Mouse (Mus musculus): ENCODE measurements around the gene Esyt3. TPM values are rescaled to one million over a fixed set of nuclear protein-coding genes. Genes with fewer than 3 reads are reported as not detected.

Esyt3 gene
- polyA plus RNA-seq, 1 experiment from 2014 or later: 0.43 TPM

- no peak overlapping the region for H3K27ac ChIP-seq (replicated peaks)
- H3K4me3 ChIP-seq: no peak overlapping the region
- WGBS: 84% methylated on average over 9 of the region's 9 CpGs
- no peak overlapping the region for H3K9ac ChIP-seq
- H3K9me3 ChIP-seq: no peaks in the 10 kb centered on the region
- peaks cover 17% of the 10 kb centered on the region for H3K36me3 ChIP-seq
- no peaks in the 10 kb centered on the region for H3K27me3 ChIP-seq
- H3K4me1 ChIP-seq (replicated peaks): no peaks in the 10 kb centered on the region
- H3K4me2 ChIP-seq: no peak overlapping the region
- no peak for ATAC-seq (ENCODE audit: low read depth)
These were observed 24.2 kb upstream of the Esyt3 start for GRCm38 (mm10) chr9:99382556-99382955.

- Histone ChIP-seq H3K9me3 (no peaks in the 10 kb centered on the region), H3K36me3 (no peaks in the 10 kb centered on the region), H3K4me1 (replicated peaks) (no peaks in the 10 kb centered on the region), H3K4me3 (no peak overlapping the region), H3K4me2 (no peak overlapping the region), H3K27me3 (no peaks in the 10 kb centered on the region), H3K27ac (replicated peaks) (no peak overlapping the region), H3K9ac (no peak overlapping the region)
- WGBS: 81% methylated on average over 5 of the region's 5 CpGs
- no peak for ATAC-seq (ENCODE audit: low read depth)
These were observed 20.8 kb upstream of the Esyt3 start for GRCm38 (mm10) chr9:99379194-99379593.

DNA sequence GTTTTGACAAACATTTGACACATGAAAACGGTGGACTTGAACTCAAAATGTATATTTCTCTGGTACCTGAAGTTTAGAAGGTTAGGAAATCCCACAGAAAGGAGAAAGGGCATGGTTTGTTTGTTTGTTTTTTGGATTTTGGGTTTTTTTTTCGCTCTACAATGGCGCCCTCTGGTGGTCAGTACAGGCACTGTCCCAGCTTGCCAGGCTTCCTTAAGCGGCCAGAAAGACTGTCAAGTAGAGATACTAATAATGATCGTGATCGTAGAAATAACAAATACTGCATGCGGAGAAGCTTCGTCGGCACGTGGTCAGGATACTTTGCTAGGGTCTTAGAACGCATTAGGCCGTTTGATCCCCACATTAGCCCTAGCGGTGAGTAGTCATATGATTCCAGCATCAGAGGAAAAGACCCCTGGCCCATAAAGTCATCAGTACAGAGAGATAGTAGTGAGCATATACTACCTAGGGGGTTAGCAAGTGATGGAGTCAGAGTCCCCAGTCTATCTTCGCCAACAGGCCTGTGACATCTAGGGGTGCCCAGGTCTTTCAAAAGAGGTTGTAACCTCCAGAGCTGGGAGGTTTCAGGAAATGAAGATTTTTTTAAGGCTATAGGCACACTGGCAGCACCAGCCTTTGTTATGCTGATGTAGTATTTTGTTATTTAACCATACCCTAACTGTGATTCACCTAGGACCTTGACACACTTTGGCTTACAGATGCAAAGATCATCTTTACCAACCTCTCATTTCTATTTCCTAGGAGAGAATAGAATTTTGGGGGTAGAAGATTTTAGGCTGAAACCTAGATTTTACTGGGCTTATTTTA, 18.4 kb upstream of the Esyt3 start:
- 8% methylated on average over 14 of the region's 14 CpGs for WGBS
- Histone ChIP-seq H3K36me3 (no peaks in the 10 kb centered on the region), H3K27me3 (no peaks in the 10 kb centered on the region), H3K9me3 (no peaks in the 10 kb centered on the region), H3K4me2 (peak overlapping the region; percentile 41), H3K9ac (no peak overlapping the region; the same call in 1 of the 2 replicates), H3K4me1 (replicated peaks) (no peaks in the 10 kb centered on the region), H3K4me3 (no peak overlapping the region), H3K27ac (replicated peaks) (no peak overlapping the region)
- no peak for ATAC-seq (ENCODE audit: low read depth)

DNA sequence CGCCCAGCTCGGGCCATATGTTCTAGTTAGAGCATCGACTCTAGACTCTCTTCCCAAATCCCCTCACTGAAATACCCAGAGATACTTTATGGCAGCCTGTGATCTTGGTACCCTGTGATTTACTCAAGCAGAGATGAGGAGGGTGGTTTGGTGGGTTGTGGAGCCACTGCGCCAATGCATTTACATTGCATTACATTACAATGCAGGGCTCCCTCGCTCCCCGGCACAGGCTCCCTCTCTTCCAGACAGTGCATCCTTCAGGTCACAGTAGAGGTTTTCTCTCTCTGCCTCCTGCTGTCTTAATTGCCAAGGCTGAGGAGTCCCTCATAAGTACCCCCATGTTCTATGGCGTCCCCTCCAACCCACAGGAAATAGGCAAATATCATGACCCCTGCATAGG, 10.1 kb upstream of the Esyt3 start:
- no peak for ATAC-seq (ENCODE audit: low read depth)
- no peaks in the 10 kb centered on the region for H3K9me3 ChIP-seq
- WGBS: 60% methylated on average over 7 of the region's 7 CpGs

DNA sequence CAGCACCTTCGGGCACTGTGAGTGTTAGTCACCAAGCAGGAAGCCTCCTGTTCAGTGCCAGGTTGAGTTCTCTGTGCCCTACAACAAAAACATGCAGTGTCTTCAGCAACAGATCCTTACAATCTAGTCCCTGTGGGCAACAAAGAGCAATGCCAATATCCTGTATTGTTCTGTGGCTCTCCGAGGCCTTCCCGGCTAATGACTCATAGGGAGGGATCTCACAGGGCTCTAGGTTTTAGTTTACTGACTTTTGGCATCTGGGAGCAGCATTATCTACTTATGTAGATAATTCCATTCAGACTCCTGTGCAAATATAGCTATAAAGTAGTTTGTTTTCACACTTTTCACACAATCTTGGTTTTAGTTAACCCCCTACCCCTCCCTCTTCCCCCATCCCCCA, 7.5 kb upstream of the Esyt3 start:
- Histone ChIP-seq H3K36me3 (no peaks in the 10 kb centered on the region), H3K27me3 (peaks cover under 1% of the 10 kb centered on the region; the same call in 1 of the 2 replicates), H3K4me3 (no peak overlapping the region), H3K4me1 (replicated peaks) (no peaks in the 10 kb centered on the region), H3K9me3 (no peaks in the 10 kb centered on the region), H3K9ac (no peak overlapping the region), H3K27ac (replicated peaks) (no peak overlapping the region), H3K4me2 (no peak overlapping the region)
- ATAC-seq (ENCODE audit: low read depth): no peak
- 65% methylated on average over 3 of the region's 3 CpGs for WGBS

More for the DNA sequence above, 10.1 kb upstream of the Esyt3 start:
- H3K27me3 ChIP-seq: no peaks in the 10 kb centered on the region
- no peak overlapping the region for H3K27ac ChIP-seq (replicated peaks)
- no peaks in the 10 kb centered on the region for H3K36me3 ChIP-seq
- no peak overlapping the region for H3K4me3 ChIP-seq
- no peak overlapping the region for H3K9ac ChIP-seq
- H3K4me1 ChIP-seq (replicated peaks): no peaks in the 10 kb centered on the region
- no peak overlapping the region for H3K4me2 ChIP-seq

- no peak overlapping the region for H3K9ac ChIP-seq
- H3K4me3 ChIP-seq: no peak overlapping the region
- peaks cover 7% of the 10 kb centered on the region for H3K4me1 ChIP-seq (replicated peaks)
- no peak for ATAC-seq (ENCODE audit: low read depth)
- H3K9me3 ChIP-seq: no peaks in the 10 kb centered on the region
- peaks cover 29% of the 10 kb centered on the region for H3K27me3 ChIP-seq
- WGBS: 72% methylated on average over 8 of the region's 8 CpGs
- H3K4me2 ChIP-seq: no peak overlapping the region
- H3K27ac ChIP-seq (replicated peaks): no peak overlapping the region
- H3K36me3 ChIP-seq: no peaks in the 10 kb centered on the region
These were observed 4.7 kb upstream of the Esyt3 start for GRCm38 (mm10) chr9:99363076-99363475.

GRCm38 (mm10) chr9:99361946-99362345, 3.6 kb upstream of the Esyt3 start:
- Histone ChIP-seq H3K4me2 (no peak overlapping the region), H3K9me3 (no peaks in the 10 kb centered on the region), H3K9ac (no peak overlapping the region), H3K4me3 (no peak overlapping the region), H3K36me3 (no peaks in the 10 kb centered on the region), H3K4me1 (replicated peaks) (peaks cover 17% of the 10 kb centered on the region), H3K27ac (replicated peaks) (no peak overlapping the region), H3K27me3 (peaks cover 40% of the 10 kb centered on the region)
- WGBS: 90% methylated on average over 9 of the region's 9 CpGs
- ATAC-seq (ENCODE audit: low read depth): no peak

DNA sequence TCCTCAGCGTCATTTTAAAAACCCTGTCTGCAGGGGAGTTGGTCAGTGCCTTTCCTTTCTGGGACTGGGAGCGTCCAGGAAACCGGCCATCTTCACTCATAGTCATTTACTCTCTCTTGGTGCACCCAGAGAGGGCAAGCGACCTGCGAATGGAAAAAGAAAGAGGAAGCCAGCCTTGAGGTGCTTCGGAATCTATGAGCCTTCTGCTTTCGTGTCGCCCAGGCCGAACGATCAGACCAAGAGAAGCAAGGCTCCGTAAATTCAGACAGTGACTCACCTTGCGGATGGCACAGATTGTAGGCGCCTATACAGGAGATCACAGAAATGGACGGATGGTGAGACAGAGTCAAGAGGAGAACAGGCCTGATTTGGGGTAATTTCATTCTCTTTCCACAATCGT, 655 bp upstream of the Esyt3 start:
- Histone ChIP-seq H3K9ac (no peak overlapping the region), H3K36me3 (no peaks in the 10 kb centered on the region), H3K27ac (replicated peaks) (no peak overlapping the region), H3K27me3 (peaks cover 69% of the 10 kb centered on the region), H3K4me2 (no peak overlapping the region), H3K9me3 (no peaks in the 10 kb centered on the region), H3K4me3 (no peak overlapping the region), H3K4me1 (replicated peaks) (peaks cover 17% of the 10 kb centered on the region)
- 90% methylated on average over 15 of the region's 15 CpGs for WGBS
- no peak for ATAC-seq (ENCODE audit: low read depth)

- Histone ChIP-seq H3K4me3 (peak overlapping the region; percentile 45), H3K27ac (replicated peaks) (no peak overlapping the region), H3K9me3 (no peaks in the 10 kb centered on the region), H3K4me2 (peak overlapping the region; percentile 93), H3K4me1 (replicated peaks) (peaks cover 17% of the 10 kb centered on the region), H3K9ac (peak overlapping the region; percentile 61; the same call in 1 of the 2 replicates), H3K27me3 (peaks cover 69% of the 10 kb centered on the region), H3K36me3 (no peaks in the 10 kb centered on the region)
- 5% methylated on average over 19 of the region's 19 CpGs for WGBS
- ATAC-seq (ENCODE audit: low read depth): peak; percentile 46
These were observed 816 bp downstream of the Esyt3 start for GRCm38 (mm10) chr9:99357561-99357920.

- WGBS: 22% methylated on average over 5 of the region's 5 CpGs
- Histone ChIP-seq H3K4me2 (no peak overlapping the region), H3K4me1 (replicated peaks) (peaks cover 17% of the 10 kb centered on the region), H3K4me3 (no peak overlapping the region), H3K36me3 (no peaks in the 10 kb centered on the region), H3K27me3 (peaks cover 69% of the 10 kb centered on the region), H3K9me3 (no peaks in the 10 kb centered on the region), H3K27ac (replicated peaks) (no peak overlapping the region), H3K9ac (no peak overlapping the region)
- no peak for ATAC-seq (ENCODE audit: low read depth)
These were observed 2.4 kb downstream of the Esyt3 start for GRCm38 (mm10) chr9:99355971-99356370.

GRCm38 (mm10) chr9:99354796-99355195, 3.6 kb downstream of the Esyt3 start:
- H3K27ac ChIP-seq (replicated peaks): no peak overlapping the region
- peaks cover 17% of the 10 kb centered on the region for H3K4me1 ChIP-seq (replicated peaks)
- no peaks in the 10 kb centered on the region for H3K36me3 ChIP-seq
- H3K9ac ChIP-seq: no peak overlapping the region
- H3K4me2 ChIP-seq: no peak overlapping the region
- peaks cover 58% of the 10 kb centered on the region for H3K27me3 ChIP-seq
- WGBS: 62% methylated on average over 5 of the region's 5 CpGs
- H3K9me3 ChIP-seq: no peaks in the 10 kb centered on the region
- H3K4me3 ChIP-seq: no peak overlapping the region
- no peak for ATAC-seq (ENCODE audit: low read depth)

DNA sequence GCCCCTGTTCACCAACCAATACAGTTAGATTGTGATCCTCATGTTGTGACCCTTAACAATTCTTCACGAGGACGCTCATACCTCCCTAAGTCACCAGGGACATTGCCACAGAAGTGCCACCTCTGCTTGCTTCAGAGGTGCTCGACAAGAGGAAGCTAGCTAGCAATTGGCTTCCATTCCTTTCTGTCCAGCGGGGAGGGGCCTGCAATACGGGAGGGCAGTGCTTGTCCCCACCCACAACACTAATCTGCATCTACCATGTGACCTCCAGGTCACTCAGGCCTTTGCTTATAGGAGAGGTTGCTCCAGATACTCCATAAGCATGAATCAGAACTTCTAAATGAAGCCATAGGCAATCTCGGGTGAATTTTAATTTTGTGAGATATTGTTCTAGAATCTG, 5.0 kb downstream of the Esyt3 start:
- no peak for ATAC-seq (ENCODE audit: low read depth)
- no peaks in the 10 kb centered on the region for H3K36me3 ChIP-seq
- no peak overlapping the region for H3K27ac ChIP-seq (replicated peaks)
- no peak overlapping the region for H3K4me2 ChIP-seq
- H3K27me3 ChIP-seq: peaks cover 44% of the 10 kb centered on the region
- WGBS: 63% methylated on average over 6 of the region's 6 CpGs
- H3K9me3 ChIP-seq: peaks cover 3% of the 10 kb centered on the region; the same call in 1 of the 2 replicates
- H3K4me1 ChIP-seq (replicated peaks): peaks cover 13% of the 10 kb centered on the region
- no peak overlapping the region for H3K4me3 ChIP-seq
- H3K9ac ChIP-seq: no peak overlapping the region

DNA sequence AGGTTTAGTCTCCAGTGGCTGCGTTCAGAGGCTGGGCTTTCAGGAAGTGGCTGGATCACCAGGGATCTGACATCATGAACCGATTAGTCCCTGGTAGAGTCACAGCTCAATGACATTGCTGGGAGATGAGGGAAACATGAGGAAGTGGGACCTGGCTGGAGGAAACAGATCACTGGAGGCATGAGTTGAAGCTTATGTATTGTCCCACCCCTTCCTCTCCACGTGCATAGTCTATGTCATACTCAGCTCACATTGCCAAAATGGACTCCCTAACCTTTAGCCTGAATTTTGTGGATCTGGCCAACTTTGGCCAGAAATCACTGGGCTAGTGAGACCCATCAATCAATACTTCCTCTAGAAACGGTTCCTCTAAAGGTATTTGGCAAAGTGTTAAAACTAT, 5.4 kb downstream of the Esyt3 start:
- WGBS: 80% methylated on average over 4 of the region's 4 CpGs
- ATAC-seq (ENCODE audit: low read depth): no peak
- no peak overlapping the region for H3K9ac ChIP-seq

More for the DNA sequence above, 5.4 kb downstream of the Esyt3 start:
- H3K36me3 ChIP-seq: no peaks in the 10 kb centered on the region
- H3K4me2 ChIP-seq: no peak overlapping the region
- peaks cover 39% of the 10 kb centered on the region for H3K27me3 ChIP-seq
- no peak overlapping the region for H3K4me3 ChIP-seq
- H3K4me1 ChIP-seq (replicated peaks): peaks cover 9% of the 10 kb centered on the region
- H3K27ac ChIP-seq (replicated peaks): no peak overlapping the region
- peaks cover 3% of the 10 kb centered on the region; the same call in 1 of the 2 replicates for H3K9me3 ChIP-seq
